ENCODE assay signal across 21 mouse cellular contexts in genomic region chr6:128972687-128973438, GRCm38 (mm10). TPM values are rescaled to one million over a fixed set of nuclear protein-coding genes. Genes with fewer than 3 reads are reported as not detected.
DNase-seq lines count a peak whose midpoint lies in the region; ATAC-seq lines count a peak whose summit lies in the region.
"Had no signal": no experiment of that assay in that cellular context is flagged by ENCODE, and none has a peak within 500 bp of the region (broad histone marks: within the 10 kb centered on the region; RNA-seq: fewer than 3 reads in every experiment).

No protein-coding gene starts in this region.

- ATAC-seq in megakaryocyte, adult 5-6 weeks (ENCODE audit: poor library complexity, severe bottlenecking), result peak; percentile 28
- no peak for ATAC-seq in erythroid progenitor cell, adult 5-6 weeks (replicated peaks; ENCODE audit: low FRiP score, poor library complexity, severe bottlenecking)
- ATAC-seq: intestine, embryonic 15.5 days; midbrain, embryonic 15.5 days had no signal

- DNase-seq in thymus, postnatal 0 days (ENCODE audit: low spot score), result peak; percentile 45
- no peak for DNase-seq in thymus, postnatal 4 days
- peak; percentile 18 for DNase-seq in R1 (ENCODE audit: low read depth, low spot score)
- peak; percentile 28 for DNase-seq in thymus, postnatal 25 days
- DNase-seq in adrenal gland, postnatal 36 days, result no peak
- DNase-seq in right cerebral cortex, postnatal 10 days (ENCODE audit: low spot score in 2 of 2), result no peak
- DNase-seq: cerebellum, adult 11 months; cerebellum, postnatal 36 days; lung, adult 18-20 months had no signal

RNA-seq across cellular contexts. Expression of gene Clec2g, which starts 38.7 kb away (rescaled TPM):
- polyA plus RNA-seq in thymus, postnatal 0 days (2015; fragmentation: Nextera tagmentation; extraction: Ambion mirVana), result 0.17 and 0.23 TPM in 2 replicates
- 0.48 TPM in 1 of 2 replicates, not detected in the other for total RNA-seq in megakaryocyte, adult 5-6 weeks (2015)
- 1.5 TPM in 1 of 2 replicates, not detected in the other for total RNA-seq in megakaryocyte, adult 5-6 weeks (2017)
- 1 to 10 TPM; 2.2 to 3.3 TPM for total RNA-seq in adrenal gland, postnatal 36 days (2021)
- not detected in 2 replicates for total RNA-seq in erythroid progenitor cell, adult 5-6 weeks (2015; ENCODE audit: low replicate concordance)
- total RNA-seq in erythroid progenitor cell, adult 5-6 weeks (2017; ENCODE audit: low replicate concordance), result not detected in 2 replicates
- polyA plus RNA-seq: forebrain, embryonic 11.5 days; heart, embryonic 13.5 days; hindbrain, embryonic 10.5 days; intestine, embryonic 15.5 days; kidney, embryonic 15.5 days; limb, embryonic 13.5 days; macrophage; midbrain, embryonic 15.5 days; neural tube, embryonic 14.5 days; testis, adult 2 months had no signal

Comparison
In these comparisons a context has a peak if more than half of its experiments do, and no peak if none do; other contexts are left out.
1. DNase-seq: peak in thymus, postnatal 0 days (single experiment), R1 (single experiment) and thymus, postnatal 25 days (single experiment); none in thymus, postnatal 4 days (single experiment), adrenal gland, postnatal 36 days (0 of 2) and right cerebral cortex, postnatal 10 days (0 of 2).